Mouse (Mus musculus) olfactory bulb, adult 2 months (tissue): ENCODE results near the gene Lzts2.

Experiments
- CTCF ChIP-seq: fragments of 200-500 bp; IDR thresholded peaks from 2 replicates; pipeline ENCODE4 v1.5.1; 2012; ENCODE audit warnings: low read depth, mild to moderate bottlenecking, low read length, moderate library complexity; ENCODE audit not compliant: insufficient read depth
- POLR2A ChIP-seq: fragments of 200-500 bp; IDR thresholded peaks from 2 replicates; pipeline ENCODE4 v1.6.1; 2012; ENCODE audit warnings: mild to moderate bottlenecking, low read depth, low read length, moderate library complexity; ENCODE audit not compliant: insufficient read depth

- TF ChIP-seq CTCF (no peak), POLR2A (no peak)
Observed at GRCm38 (mm10) chr19:44976636-44977035, 37.6 kb upstream of the Lzts2 start.
